Mouse (Mus musculus) intestine, postnatal 0 days (tissue): Measurements from ENCODE around the gene Gsk3b. TPM values are rescaled to one million over a fixed set of nuclear protein-coding genes. Genes with fewer than 3 reads are reported as not detected.
"Not testable (repeated sequence)": the region's sequence is repeated elsewhere in the genome, so short reads cannot be mapped to it uniquely, and the experiment has no call there.

Experiments
- ATAC-seq: fragments of 200-750 bp; cut with Nextera tagmentation; 2 replicates; pipeline ENCODE4 v1.8.0; 2017; ENCODE audit warnings: mild to moderate bottlenecking, moderate TSS enrichment, moderate library complexity
- H3K27ac ChIP-seq: fragments of 300-500 bp; sonication (generic); 2 replicates; pipeline ENCODE4 v1.5.1; 2014; ENCODE audit warnings: mild to moderate bottlenecking, low read depth, low read length, moderate library complexity
- H3K27me3 ChIP-seq: fragments of 300-500 bp; sonication (generic); replicated peaks from 2 replicates; pipeline ENCODE4 v1.6.1; 2014; ENCODE audit warnings: low read length, mixed read lengths; ENCODE audit not compliant: control insufficient read depth, insufficient read depth
- H3K36me3 ChIP-seq: fragments of 300-500 bp; sonication (generic); 2 replicates; pipeline ENCODE4 v1.6.1; 2014; ENCODE audit warnings: mild to moderate bottlenecking, moderate library complexity; ENCODE audit not compliant: control insufficient read depth, insufficient read depth
- H3K4me1 ChIP-seq: fragments of 300-500 bp; sonication (generic); replicated peaks from 2 replicates; pipeline ENCODE4 v1.6.1; 2014; ENCODE audit warnings: antibody characterized with exemption, low read length, mixed read lengths; ENCODE audit not compliant: control insufficient read depth, insufficient read depth
- H3K4me2 ChIP-seq: fragments of 300-500 bp; sonication (generic); replicated peaks from 2 replicates; pipeline ENCODE4 v1.6.1; 2014; ENCODE audit warnings: low read depth, mild to moderate bottlenecking, moderate library complexity
- H3K4me3 ChIP-seq: fragments of 300-500 bp; sonication (generic); 2 replicates; pipeline ENCODE4 v1.5.1; 2014; ENCODE audit warnings: low read depth, low read length
- H3K9ac ChIP-seq: fragments of 300-500 bp; sonication (generic); 2 replicates; pipeline ENCODE4 v1.6.1; 2014; ENCODE audit warnings: mild to moderate bottlenecking, low read depth, low read length
- H3K9me3 ChIP-seq: fragments of 300-500 bp; sonication (generic); 2 replicates; pipeline ENCODE4 v1.6.1; 2016; ENCODE audit warnings: mixed run types; ENCODE audit not compliant: control insufficient read depth
- CTCF ChIP-seq: sonication (generic); IDR thresholded peaks from 2 replicates; pipeline ENCODE4 v1.5.1; 2016; ENCODE audit warnings: low read depth, mild to moderate bottlenecking, control low read depth, antibody characterized with exemption, moderate library complexity
- WGBS: fragments of 180-500 bp; shearing (Covaris S2); extraction: QIAGEN DNeasy Blood & Tissue Kit; methylation state at CpG from one replicate; pipeline ENCODE4 v1.1.7; 2014; 5-methylcytosine and 5-hydroxymethylcytosine counted together
- polyA plus RNA-seq: library from polyadenylated mRNA; unstranded; fragments of >200 nt; fragmentation: Nextera tagmentation; extraction: Ambion mirVana; gene quantifications from 2 replicates; pipeline ENCODE4 v1.2.1, GENCODE M21; 2015

Gsk3b gene
- polyA plus RNA-seq, 1 experiment from 2014 or later, result 27.0 TPM

GRCm38 (mm10) chr16:38059631-38060030 is 29.2 kb upstream of the Gsk3b start:
- H3K4me3 ChIP-seq, result no peak overlapping the region
- H3K27me3 ChIP-seq, result no peaks in the 10 kb centered on the region
- no peak overlapping the region for H3K27ac ChIP-seq
- no peak overlapping the region for H3K4me2 ChIP-seq
- 83% methylated on average over 4 of the region's 4 CpGs for WGBS
- TF ChIP-seq CTCF, result no peak
- no peak overlapping the region for H3K9ac ChIP-seq
- no peaks in the 10 kb centered on the region for H3K4me1 ChIP-seq
- H3K36me3 ChIP-seq, result no peaks in the 10 kb centered on the region
- H3K9me3 ChIP-seq, result no peaks in the 10 kb centered on the region
- ATAC-seq, result no peak

- not testable (repeated sequence) for H3K27me3 ChIP-seq, H3K4me3 ChIP-seq, H3K9ac ChIP-seq, H3K36me3 ChIP-seq, H3K4me1 ChIP-seq, ATAC-seq, H3K27ac ChIP-seq, H3K4me2 ChIP-seq
- WGBS, result 84% methylated on average over 1 of the region's 5 CpGs
- peaks cover 14% of the 10 kb centered on the region; the same call in 1 of the 2 replicates for H3K9me3 ChIP-seq
Measured at GRCm38 (mm10) chr16:38073859-38074631, 14.8 kb upstream of the Gsk3b start.

- Histone ChIP-seq H3K27ac (no peak overlapping the region), H3K9ac (no peak overlapping the region), H3K4me1 (no peaks in the 10 kb centered on the region), H3K36me3 (no peaks in the 10 kb centered on the region), H3K4me2 (no peak overlapping the region), H3K9me3 (no peaks in the 10 kb centered on the region), H3K4me3 (no peak overlapping the region), H3K27me3 (no peaks in the 10 kb centered on the region)
- no peak for TF ChIP-seq CTCF
- WGBS, result 57% methylated on average over 1 of the region's 1 CpGs
- no peak for ATAC-seq
Measured at GRCm38 (mm10) chr16:38080201-38080600, 8.6 kb upstream of the Gsk3b start.

- H3K4me2 ChIP-seq, result peak overlapping the region; percentile 76
- ATAC-seq, result no peak
- no peaks in the 10 kb centered on the region for H3K27me3 ChIP-seq
- no peaks in the 10 kb centered on the region for H3K9me3 ChIP-seq
- peak overlapping the region; percentile 100; the same call in 1 of the 2 replicates for H3K27ac ChIP-seq
- no peaks in the 10 kb centered on the region for H3K36me3 ChIP-seq
- H3K4me3 ChIP-seq, result peak overlapping the region; percentile 98; the same call in 1 of the 2 replicates
- WGBS, result 21% methylated on average over 10 of the region's 10 CpGs
- no peak for TF ChIP-seq CTCF
- H3K9ac ChIP-seq, result no peak overlapping the region
- H3K4me1 ChIP-seq, result no peaks in the 10 kb centered on the region
Measured at GRCm38 (mm10) chr16:38087231-38087630, 1.6 kb upstream of the Gsk3b start.

GRCm38 (mm10) chr16:38087645-38088125 is 1.1 kb upstream of the Gsk3b start:
- Histone ChIP-seq H3K9ac (peak overlapping the region; percentile 69), H3K27ac (peak overlapping the region; percentile 100), H3K4me3 (peak overlapping the region; percentile 98), H3K27me3 (no peaks in the 10 kb centered on the region), H3K9me3 (no peaks in the 10 kb centered on the region), H3K4me1 (0 out of 2 replicates have a peak, but pooled peaks cover 3% of the 10 kb centered on the region), H3K4me2 (peak overlapping the region; percentile 76), H3K36me3 (no peaks in the 10 kb centered on the region)
- TF ChIP-seq CTCF, result no peak
- WGBS, result 1% methylated on average over 11 of the region's 11 CpGs
- ATAC-seq, result no peak

- peak; percentile 54 for ATAC-seq
- H3K9ac ChIP-seq, result peak overlapping the region; percentile 69
- peak overlapping the region; percentile 98 for H3K4me3 ChIP-seq
- no peaks in the 10 kb centered on the region for H3K27me3 ChIP-seq
- TF ChIP-seq CTCF, result no peak
- no peaks in the 10 kb centered on the region for H3K36me3 ChIP-seq
- 0 out of 2 replicates have a peak, but pooled peaks cover 5% of the 10 kb centered on the region for H3K4me1 ChIP-seq
- H3K27ac ChIP-seq, result peak overlapping the region; percentile 100
- under 1% methylated on average over 40 of the region's 40 CpGs for WGBS
- H3K9me3 ChIP-seq, result no peaks in the 10 kb centered on the region
- H3K4me2 ChIP-seq, result peak overlapping the region; percentile 76
Measured at GRCm38 (mm10) chr16:38088126-38088628, 624 bp upstream of the Gsk3b start.
